Mouse (Mus musculus): ENCODE measurements around the gene Gabrb2. TPM values are rescaled to one million over a fixed set of nuclear protein-coding genes. Genes with fewer than 3 reads are reported as not detected.
A peak's percentile ranks its signal among the peaks of the same experiment; 100 is the strongest.

Gene Gabrb2
- 2.3 and 2.5 TPM in 2 replicates for polyA plus RNA-seq (2015; fragmentation: Nextera tagmentation; extraction: Ambion mirVana)

DNA sequence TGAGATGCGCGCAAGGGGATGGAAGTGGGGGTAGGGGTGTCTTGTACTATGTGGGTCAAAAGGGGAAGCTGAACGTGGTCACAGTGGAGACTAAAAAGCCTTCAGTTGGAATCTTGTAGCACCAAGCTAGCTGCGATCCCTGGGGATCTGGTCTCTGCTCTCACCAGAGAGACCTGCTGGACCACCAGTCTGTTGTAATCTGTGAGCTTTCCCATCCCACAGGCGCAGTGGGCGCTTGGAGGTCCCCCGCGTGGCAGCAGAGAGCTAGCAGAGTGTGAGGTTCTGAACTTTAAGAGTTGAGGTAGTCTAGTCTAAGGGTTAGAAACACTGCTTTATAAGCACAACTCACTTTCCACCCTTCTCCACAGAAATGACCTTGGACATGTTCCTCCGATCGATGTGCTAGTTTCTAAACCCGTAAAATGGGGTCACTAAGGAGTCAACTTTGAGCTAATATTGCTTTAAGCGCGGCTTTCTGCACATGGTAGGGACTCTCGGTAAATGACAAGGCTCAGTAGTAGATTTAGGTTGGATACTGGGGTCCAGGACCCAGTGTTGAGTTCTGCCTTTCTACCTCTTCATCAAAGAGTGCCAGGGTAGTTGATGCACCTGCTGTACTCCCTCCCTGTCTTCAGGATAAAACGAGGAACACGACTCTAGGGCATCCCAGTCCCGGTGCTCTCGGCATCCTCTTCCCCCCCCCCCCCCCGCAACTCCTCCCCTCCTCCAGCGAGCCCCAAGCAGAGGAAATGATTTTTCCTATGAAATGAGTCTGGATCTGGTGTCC lies at the start of gene Gabrb2:
Gene Gabrb2 (plus strand): TSS at position 762 of the 787 bp plus-strand sequence.
- H3K27me3 ChIP-seq (replicated peaks), result no peaks in the 10 kb centered on the region
- ATAC-seq (ENCODE audit: insufficient read depth, low FRiP score, low read depth), result no peak
- H3K36me3 ChIP-seq, result no peaks in the 10 kb centered on the region
- peak within 1 kb of the TSS; percentile 50 for H3K4me3 ChIP-seq (replicated peaks)
- peak within 1 kb of the TSS; percentile 89 for H3K4me2 ChIP-seq
- peak within 1 kb of the TSS; percentile 19; the same call in 1 of the 2 replicates for H3K9ac ChIP-seq
- H3K9me3 ChIP-seq, result no peaks in the 10 kb centered on the region
- H3K27ac ChIP-seq, result no peak within 1 kb of the TSS
- 32% methylated on average over 19 of the region's 20 CpGs for WGBS
- H3K4me1 ChIP-seq, result 0 out of 2 replicates have a peak, but pooled peaks cover 3% of the 10 kb centered on the region

DNA sequence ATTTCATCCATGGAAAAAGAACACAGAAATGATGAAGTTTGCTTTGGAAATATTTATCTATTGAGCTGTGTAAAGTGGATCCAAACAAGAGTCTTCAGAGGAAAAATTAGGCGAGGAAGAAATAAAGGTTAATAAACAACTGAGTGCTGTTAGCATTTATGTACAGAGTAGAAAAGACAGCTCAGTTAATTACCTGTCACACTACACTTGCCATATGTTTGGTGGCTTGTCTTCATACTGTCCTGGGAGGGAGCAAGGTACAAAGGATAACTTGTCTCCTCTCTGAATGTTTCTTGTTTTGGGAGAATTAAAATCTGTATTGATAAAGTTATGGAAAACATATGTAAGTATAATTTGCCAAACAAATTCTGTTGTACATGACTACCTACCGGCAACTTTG lies 40.6 kb upstream of the Gabrb2 start:
- H3K4me1 ChIP-seq, result no peaks in the 10 kb centered on the region
- WGBS, result 52% methylated on average over 2 of the region's 2 CpGs
- H3K9me3 ChIP-seq, result no peaks in the 10 kb centered on the region
- no peak overlapping the region for H3K9ac ChIP-seq
- no peak overlapping the region for H3K4me2 ChIP-seq
- no peak for ATAC-seq (ENCODE audit: insufficient read depth, low FRiP score, low read depth)
- no peaks in the 10 kb centered on the region for H3K36me3 ChIP-seq
- H3K27me3 ChIP-seq (replicated peaks), result no peaks in the 10 kb centered on the region
- H3K27ac ChIP-seq, result no peak overlapping the region
- H3K4me3 ChIP-seq (replicated peaks), result no peak overlapping the region

DNA sequence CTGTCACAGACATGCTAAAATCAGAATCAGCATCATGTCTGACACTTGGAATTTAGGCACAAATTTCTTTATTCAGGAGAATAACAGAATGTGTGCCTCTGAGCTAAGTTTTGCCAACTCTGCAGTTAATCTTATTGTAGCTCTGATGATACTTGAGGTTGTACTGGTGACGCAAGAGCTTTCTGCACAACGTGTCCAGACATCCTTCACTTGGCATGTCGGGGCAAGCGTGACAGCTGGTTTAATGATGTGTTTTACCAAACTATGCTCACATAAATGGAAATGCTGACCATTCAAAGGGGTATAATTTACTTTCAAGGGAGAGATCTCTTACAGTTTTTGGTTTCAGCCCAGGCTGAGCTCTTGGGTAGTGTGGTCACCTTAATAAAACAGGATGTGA lies 33.1 kb upstream of the Gabrb2 start:
- ATAC-seq (ENCODE audit: insufficient read depth, low FRiP score, low read depth), result no peak

DNA sequence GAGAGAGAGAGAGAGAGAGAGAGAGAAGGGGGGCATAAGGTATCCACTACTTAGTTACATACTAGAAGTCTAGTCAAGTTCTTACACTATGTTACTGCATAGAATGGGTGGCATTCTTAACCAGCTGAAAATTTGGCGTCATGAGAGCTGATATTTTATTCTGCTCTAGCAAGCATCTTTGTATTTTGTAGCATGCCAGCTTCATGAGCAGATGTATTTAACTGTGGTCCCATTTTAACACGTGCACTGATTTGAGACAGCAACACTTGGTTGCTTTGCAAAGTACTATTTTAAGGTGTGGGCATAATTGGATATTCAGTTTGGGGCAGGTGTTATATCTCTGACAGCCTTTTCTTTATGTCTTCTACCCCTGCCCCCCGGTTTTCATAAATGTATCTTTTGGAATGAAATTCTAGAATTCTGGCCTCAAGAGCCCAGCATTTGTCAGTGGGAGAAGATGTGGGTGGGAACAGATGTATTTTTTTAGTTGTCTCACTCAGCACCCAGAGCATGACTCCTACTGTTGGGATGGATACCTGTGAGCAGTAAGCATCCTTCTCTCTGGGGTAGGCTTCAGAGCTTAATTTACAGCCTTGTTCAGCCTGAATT lies 28.8 kb upstream of the Gabrb2 start:
- 66% methylated on average over 3 of the region's 3 CpGs for WGBS
- Histone ChIP-seq H3K36me3 (no peaks in the 10 kb centered on the region), H3K4me3 (replicated peaks) (no peak overlapping the region), H3K4me2 (no peak overlapping the region), H3K27me3 (replicated peaks) (no peaks in the 10 kb centered on the region), H3K4me1 (no peaks in the 10 kb centered on the region), H3K27ac (no peak overlapping the region), H3K9me3 (no peaks in the 10 kb centered on the region), H3K9ac (no peak overlapping the region)
- no peak for ATAC-seq (ENCODE audit: insufficient read depth, low FRiP score, low read depth)

More for the DNA sequence above, 33.1 kb upstream of the Gabrb2 start:
- Histone ChIP-seq H3K4me1 (no peaks in the 10 kb centered on the region), H3K27ac (no peak overlapping the region), H3K27me3 (replicated peaks) (no peaks in the 10 kb centered on the region), H3K4me3 (replicated peaks) (no peak overlapping the region), H3K4me2 (no peak overlapping the region), H3K9me3 (no peaks in the 10 kb centered on the region), H3K36me3 (no peaks in the 10 kb centered on the region), H3K9ac (no peak overlapping the region)
- 72% methylated on average over 4 of the region's 4 CpGs for WGBS

DNA sequence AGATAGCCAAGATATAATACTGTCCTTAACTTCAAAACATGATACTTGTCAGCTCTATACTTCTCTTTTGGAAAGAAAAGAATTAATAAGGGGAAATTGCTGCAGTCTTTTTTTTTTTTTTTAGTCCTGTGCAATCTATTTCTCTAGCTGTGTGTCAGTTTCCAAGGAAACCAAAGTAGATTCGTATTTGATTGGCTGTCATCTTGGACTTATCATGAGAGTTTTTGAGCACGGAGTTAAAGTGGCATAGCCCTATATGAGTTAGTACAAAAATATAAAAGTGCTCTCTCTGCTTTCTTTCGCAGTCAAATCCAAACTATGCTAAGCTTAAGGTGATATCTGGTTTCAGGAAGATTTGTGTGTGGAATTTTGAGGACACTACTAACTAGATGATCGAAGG lies 26.1 kb upstream of the Gabrb2 start:
- no peaks in the 10 kb centered on the region for H3K4me1 ChIP-seq
- WGBS, result 75% methylated on average over 4 of the region's 4 CpGs
- no peak overlapping the region for H3K4me2 ChIP-seq
- no peaks in the 10 kb centered on the region for H3K27me3 ChIP-seq (replicated peaks)
- no peak for ATAC-seq (ENCODE audit: insufficient read depth, low FRiP score, low read depth)
- no peak overlapping the region for H3K27ac ChIP-seq
- no peaks in the 10 kb centered on the region for H3K9me3 ChIP-seq
- H3K4me3 ChIP-seq (replicated peaks), result no peak overlapping the region
- no peak overlapping the region for H3K9ac ChIP-seq
- no peaks in the 10 kb centered on the region for H3K36me3 ChIP-seq

DNA sequence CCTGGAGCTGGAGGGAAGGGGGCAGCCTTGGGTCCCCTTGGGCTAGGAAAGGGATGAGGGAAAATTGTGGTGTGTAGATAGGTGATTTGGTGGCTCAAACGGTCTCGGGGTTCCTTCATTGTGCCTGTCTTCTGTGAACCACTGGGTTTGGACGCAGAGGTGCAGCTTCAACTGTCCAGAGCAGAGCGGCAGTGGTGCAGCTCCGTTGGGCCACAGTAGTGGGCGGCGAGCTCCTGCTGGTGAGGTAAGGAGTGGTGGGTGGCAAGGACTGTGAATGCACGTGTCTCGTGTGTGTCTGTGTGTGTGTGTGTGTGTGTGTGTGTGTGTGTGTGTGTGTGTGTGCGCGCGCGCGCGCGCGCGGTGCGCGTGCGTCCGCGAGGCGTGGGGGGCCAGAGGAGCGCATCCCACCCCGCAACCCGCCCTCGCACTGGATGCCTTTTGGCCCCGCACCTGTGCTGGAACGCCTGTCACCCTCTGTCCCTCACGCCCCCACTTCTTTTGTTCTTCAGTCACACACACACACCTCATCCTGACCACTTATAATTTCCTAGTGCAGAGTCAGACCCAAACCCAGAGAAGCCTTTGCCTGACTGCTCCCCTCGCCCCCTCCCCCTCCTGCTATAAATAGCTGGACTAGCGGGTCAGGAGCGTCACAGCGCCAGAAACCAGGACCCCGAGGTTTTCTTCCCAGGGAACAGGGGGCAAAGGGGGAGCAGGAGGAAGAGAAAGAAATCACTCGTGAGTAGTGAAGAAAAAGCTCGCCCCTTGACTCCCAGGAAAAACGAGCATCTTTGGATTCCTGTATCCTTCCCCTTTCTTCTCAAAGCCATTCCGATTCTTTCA lies 455 bp downstream of the Gabrb2 start:
- Histone ChIP-seq H3K9me3 (no peaks in the 10 kb centered on the region), H3K27ac (no peak overlapping the region), H3K27me3 (replicated peaks) (no peaks in the 10 kb centered on the region), H3K36me3 (no peaks in the 10 kb centered on the region), H3K4me2 (peak overlapping the region; percentile 89), H3K9ac (peak overlapping the region; percentile 19; the same call in 1 of the 2 replicates), H3K4me3 (replicated peaks) (peak overlapping the region; percentile 50), H3K4me1 (0 out of 2 replicates have a peak, but pooled peaks cover 3% of the 10 kb centered on the region)
- under 1% methylated on average over 39 of the region's 40 CpGs for WGBS
- ATAC-seq (ENCODE audit: insufficient read depth, low FRiP score, low read depth), result peak; percentile 45; the same call in 1 of the 2 replicates

DNA sequence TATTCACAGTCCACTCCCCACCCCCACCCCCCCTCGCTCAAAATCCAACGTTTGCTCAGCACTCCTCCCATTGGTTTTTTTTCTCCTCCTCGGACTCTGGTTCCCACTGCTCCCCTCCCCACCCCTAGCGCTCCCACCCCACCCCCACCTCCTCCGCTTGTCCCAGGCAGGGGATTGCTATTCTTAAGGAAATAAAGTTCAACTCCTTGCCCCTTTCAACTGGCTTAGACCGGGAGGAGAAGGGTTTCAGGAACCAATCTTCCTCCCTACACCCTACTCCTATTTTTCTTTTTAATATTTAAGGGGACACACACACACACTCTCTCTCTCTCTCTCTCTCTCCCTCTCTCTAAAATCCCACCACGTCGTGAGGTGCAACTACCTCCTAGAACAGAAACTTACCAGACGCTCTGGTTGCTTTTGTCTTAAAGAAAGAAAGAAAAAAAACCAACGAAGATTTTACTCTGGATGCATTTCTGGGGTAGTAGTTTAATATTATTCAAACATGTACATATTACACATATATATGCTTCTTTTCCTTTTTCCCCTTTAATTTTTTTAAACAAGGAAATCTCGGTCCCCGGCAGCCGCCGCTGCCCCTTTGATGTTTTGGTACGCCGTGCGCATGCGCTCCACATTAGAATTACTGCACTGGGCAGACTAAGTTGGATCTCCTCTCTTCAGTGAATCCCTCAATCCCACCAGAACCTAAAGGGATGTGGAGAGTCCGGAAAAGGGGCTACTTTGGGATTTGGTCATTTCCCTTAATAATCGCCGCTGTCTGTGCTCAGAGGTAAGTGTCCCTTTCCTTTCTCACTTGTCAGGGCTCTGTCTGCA lies 1.3 kb downstream of the Gabrb2 start:
- Histone ChIP-seq H3K4me3 (replicated peaks) (peak overlapping the region; percentile 50), H3K27me3 (replicated peaks) (no peaks in the 10 kb centered on the region), H3K27ac (no peak overlapping the region), H3K4me1 (0 out of 2 replicates have a peak, but pooled peaks cover 3% of the 10 kb centered on the region), H3K9me3 (no peaks in the 10 kb centered on the region), H3K9ac (0 out of 2 replicates have a peak overlapping the region, but pooled peaks have one; percentile 19), H3K4me2 (peak overlapping the region; percentile 89), H3K36me3 (no peaks in the 10 kb centered on the region)
- under 1% methylated on average over 21 of the region's 21 CpGs for WGBS
- peak; percentile 59; the same call in 1 of the 2 replicates for ATAC-seq (ENCODE audit: insufficient read depth, low FRiP score, low read depth)

DNA sequence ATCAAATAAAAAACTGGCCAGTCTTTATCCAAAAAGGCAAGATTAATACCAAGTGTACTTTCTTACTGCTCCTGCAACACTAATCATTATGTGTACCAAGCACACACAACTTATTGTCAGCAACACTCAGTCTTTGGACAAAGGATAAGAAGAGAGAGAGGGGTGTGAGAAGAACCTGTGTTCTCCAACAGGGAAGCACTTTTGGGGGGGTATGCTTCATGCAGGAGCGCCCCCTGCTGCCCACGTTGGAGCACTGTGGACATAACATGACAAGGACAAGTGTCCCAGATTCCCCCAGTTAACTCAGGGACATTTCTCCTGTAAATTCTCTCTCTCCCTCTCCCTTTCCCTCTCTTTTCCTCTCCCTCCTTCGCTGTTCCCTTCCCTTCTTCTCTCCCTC lies 3.7 kb downstream of the Gabrb2 start:
- WGBS, result 6% methylated on average over 3 of the region's 3 CpGs
- no peaks in the 10 kb centered on the region for H3K9me3 ChIP-seq
- ATAC-seq (ENCODE audit: insufficient read depth, low FRiP score, low read depth), result no peak
- no peaks in the 10 kb centered on the region for H3K36me3 ChIP-seq
- 0 out of 2 replicates have a peak, but pooled peaks cover 3% of the 10 kb centered on the region for H3K4me1 ChIP-seq
- H3K27me3 ChIP-seq (replicated peaks), result no peaks in the 10 kb centered on the region
- no peak overlapping the region for H3K9ac ChIP-seq
- H3K4me2 ChIP-seq, result no peak overlapping the region
- no peak overlapping the region for H3K27ac ChIP-seq
- no peak overlapping the region for H3K4me3 ChIP-seq (replicated peaks)

DNA sequence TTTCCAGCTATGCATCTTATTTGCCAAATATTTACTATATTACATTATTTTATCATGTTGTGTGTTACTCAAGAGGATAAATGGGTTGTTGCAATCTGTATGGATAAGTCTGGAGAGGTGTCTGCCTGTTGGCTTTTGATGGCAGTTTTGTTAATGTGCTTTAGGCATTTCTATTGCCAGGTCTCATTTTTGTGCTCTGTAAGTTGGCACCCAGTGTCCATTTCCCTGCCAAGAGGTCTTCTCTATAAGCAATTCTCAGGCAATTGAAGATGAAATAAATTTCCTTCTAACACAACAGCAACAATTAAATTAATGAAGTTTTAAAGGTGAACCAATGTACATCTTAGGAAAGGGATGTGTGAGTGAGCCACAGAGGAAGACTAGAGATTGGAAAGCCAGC lies 11.9 kb downstream of the Gabrb2 start:
- no peak overlapping the region for H3K27ac ChIP-seq
- H3K4me3 ChIP-seq (replicated peaks), result no peak overlapping the region
- H3K9me3 ChIP-seq, result no peaks in the 10 kb centered on the region
- no peak for ATAC-seq (ENCODE audit: insufficient read depth, low FRiP score, low read depth)
- no peaks in the 10 kb centered on the region for H3K36me3 ChIP-seq
- H3K9ac ChIP-seq, result no peak overlapping the region
- H3K4me2 ChIP-seq, result no peak overlapping the region
- no peaks in the 10 kb centered on the region for H3K27me3 ChIP-seq (replicated peaks)
- no peaks in the 10 kb centered on the region for H3K4me1 ChIP-seq

DNA sequence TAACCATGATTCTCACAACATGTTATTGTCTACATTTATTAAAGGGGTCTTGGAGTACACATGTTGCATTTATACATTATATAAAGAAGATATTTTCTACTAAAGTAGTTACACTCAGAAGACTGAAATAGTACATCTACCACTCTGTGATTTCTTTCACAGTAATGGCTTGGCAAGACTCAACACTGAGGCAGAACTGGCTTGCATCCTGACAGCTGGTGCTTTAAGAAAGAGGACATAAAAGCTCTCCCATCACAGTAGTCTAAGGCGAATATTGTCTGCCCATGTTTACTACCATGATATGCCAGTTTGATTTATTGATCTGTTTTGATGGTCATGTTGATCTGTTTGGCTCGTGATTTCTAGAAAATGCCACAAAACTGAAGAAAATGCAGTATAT lies 19.4 kb downstream of the Gabrb2 start:
- Histone ChIP-seq H3K36me3 (no peaks in the 10 kb centered on the region), H3K27ac (no peak overlapping the region), H3K9ac (no peak overlapping the region), H3K4me3 (replicated peaks) (no peak overlapping the region), H3K9me3 (no peaks in the 10 kb centered on the region), H3K4me2 (no peak overlapping the region), H3K27me3 (replicated peaks) (no peaks in the 10 kb centered on the region), H3K4me1 (no peaks in the 10 kb centered on the region)
- WGBS, result 80% methylated on average over 2 of the region's 2 CpGs
- ATAC-seq (ENCODE audit: insufficient read depth, low FRiP score, low read depth), result no peak

DNA sequence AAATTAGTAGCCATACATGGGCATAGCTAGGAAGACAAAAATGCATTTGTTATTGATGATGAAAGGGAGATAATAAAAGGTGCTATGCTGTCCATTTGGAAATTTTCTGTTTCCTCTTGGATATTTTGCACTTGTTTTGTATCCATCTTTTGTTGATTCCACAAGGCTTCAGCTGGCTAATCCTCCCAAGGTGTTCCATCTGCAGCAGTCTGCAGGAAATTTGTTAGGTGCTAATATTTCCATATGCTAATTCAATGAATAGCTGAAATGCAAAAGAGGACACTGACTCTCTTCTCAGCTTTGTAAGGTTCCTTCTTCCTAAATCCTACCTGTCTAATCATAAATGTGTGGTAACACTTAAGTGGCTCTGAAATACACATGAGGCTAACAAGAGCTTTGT lies 24.1 kb downstream of the Gabrb2 start:
- no peak overlapping the region for H3K9ac ChIP-seq
- no peaks in the 10 kb centered on the region for H3K9me3 ChIP-seq
- no peak overlapping the region for H3K4me3 ChIP-seq (replicated peaks)
- H3K4me1 ChIP-seq, result no peaks in the 10 kb centered on the region
- no peak for ATAC-seq (ENCODE audit: insufficient read depth, low FRiP score, low read depth)
- no peaks in the 10 kb centered on the region for H3K27me3 ChIP-seq (replicated peaks)
- no peaks in the 10 kb centered on the region for H3K36me3 ChIP-seq
- H3K4me2 ChIP-seq, result no peak overlapping the region
- no peak overlapping the region for H3K27ac ChIP-seq
